Mouse (Mus musculus) adrenal gland, postnatal 14 days (tissue): ENCODE results near the gene Scrn3. TPM values are rescaled to one million over a fixed set of nuclear protein-coding genes. Genes with fewer than 3 reads are reported as not detected.

Experiments used
- DNase-seq: peaks from one replicate; pipeline ENCODE4 v3.0.0; 2021; ENCODE audit warnings: mixed read lengths
- long read RNA-seq, 2 experiments: library from polyadenylated mRNA; stranded (forward); transcript quantifications; one replicate each; pipeline ENCODE4 v2.0.0; 2021
- total RNA-seq: library from RNA; stranded (reverse); gene quantifications from 2 replicates; pipeline ENCODE4 v1.2.3, GENCODE M21; 2021

Scrn3 gene
- 17.6 and 20.3 TPM in 2 replicates for total RNA-seq
- long read RNA-seq, experiment 1, transcript Scrn3-201 (8 exons, 3,309 nt), result minor isoform, 9 of 31 reads
- long read RNA-seq, experiment 1, transcript Scrn3-202 (4 exons, 1,897 nt), result major isoform, 10 of 31 reads
- long read RNA-seq, experiment 1, partial matches to known transcripts, result 7 of 31 reads
- long read RNA-seq, experiment 1, other reads (novel, unspliced or antisense), result 5 of 31 reads
- long read RNA-seq, experiment 2, transcript Scrn3-202 (4 exons, 1,897 nt), result major isoform, 8 of 19 reads
- long read RNA-seq, experiment 2, transcript Scrn3-201 (8 exons, 3,309 nt), result minor isoform, 6 of 19 reads
- long read RNA-seq, experiment 2, partial matches to known transcripts, result 1 of 19 reads
- long read RNA-seq, experiment 2, other reads (novel, unspliced or antisense), result 3 of 19 reads

DNA sequence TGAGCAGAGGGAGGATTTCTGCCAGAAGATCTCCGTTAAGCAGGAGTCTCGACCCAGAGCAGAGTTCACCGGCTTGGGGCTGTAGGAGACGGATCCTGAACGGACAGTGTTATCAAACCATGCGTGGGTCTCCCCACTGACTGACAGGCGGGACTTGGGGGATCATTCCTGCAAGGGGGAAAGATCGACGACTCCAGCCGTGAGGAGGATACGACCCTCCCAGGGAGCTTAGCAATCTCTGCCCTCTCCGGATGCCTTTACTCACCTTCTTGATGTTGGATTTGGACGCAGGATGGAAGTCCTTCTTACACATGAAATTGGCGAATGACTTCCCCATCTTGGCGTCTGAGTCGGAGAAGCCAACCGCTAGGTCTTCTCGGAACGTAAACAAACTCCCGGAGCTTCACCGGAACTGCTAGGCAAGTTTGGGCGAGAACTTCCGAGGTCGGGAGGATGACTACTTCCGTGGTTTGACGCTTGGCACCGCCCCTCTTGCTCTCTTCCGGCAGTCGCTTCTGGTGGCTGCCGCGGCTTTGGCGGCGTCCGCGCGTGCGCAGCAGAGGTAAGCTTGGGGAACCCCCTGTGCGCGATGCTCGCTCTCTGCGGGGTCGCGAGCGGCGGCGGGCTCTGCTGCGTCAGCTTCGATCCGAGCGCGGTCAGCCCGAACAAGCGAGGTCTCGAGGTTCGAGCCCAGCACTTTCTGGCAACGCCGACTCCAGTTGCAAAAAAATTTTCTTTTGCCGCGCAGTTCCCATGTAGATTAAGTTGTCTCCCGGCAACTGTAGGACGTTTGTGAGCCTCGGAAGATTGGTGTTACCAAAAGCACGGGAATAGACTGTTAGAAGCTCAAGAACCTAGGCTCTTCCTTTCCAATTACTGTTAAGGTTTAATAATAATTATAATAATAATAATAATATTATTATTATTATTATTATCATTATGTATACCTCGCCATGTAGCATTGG, at the start of gene Scrn3, which contains the start of gene Cir1:
TSS of gene Scrn3 (plus strand) at position 450 of the 965 bp plus-strand sequence.
TSS of gene Cir1 (minus strand) at position 550 of the 965 bp plus-strand sequence.
- peak; percentile 97 for DNase-seq

GRCm38 (mm10) chr2:73263172-73263765, 49.1 kb upstream of the Scrn3 start:
- DNase-seq, result peak; percentile 33

- DNase-seq, result peak; percentile 23
Measured at GRCm38 (mm10) chr2:73263794-73264610, 48.4 kb upstream of the Scrn3 start.

DNA sequence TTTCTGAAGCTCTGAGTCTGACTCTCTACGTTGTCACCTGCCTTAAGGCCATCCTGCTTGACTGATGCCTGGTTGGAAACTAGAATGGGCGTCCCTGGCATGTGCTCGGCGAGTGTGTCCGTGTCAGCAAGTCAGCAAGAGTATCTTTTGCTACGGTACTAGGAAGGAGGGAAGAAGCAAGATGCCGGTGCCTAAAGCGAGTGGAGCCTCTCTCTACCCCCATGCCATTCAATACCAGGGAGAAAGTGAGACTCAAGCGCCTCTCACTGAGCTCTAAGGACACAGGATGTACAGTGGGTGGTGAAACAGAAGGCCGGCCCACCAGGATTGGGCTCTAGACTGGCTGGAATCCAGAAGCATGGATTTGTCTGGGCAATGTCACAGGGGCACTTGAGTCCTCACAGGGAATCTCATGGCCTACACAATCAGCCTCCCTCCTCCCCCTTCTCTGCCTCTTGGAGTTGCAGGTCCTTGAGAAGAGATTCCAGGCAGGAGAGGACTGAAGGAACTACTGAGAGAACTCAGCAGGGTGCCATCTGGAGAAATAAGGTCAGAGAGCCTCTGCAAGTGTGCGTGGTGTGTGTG, 47.7 kb upstream of the Scrn3 start:
- no peak for DNase-seq

DNA sequence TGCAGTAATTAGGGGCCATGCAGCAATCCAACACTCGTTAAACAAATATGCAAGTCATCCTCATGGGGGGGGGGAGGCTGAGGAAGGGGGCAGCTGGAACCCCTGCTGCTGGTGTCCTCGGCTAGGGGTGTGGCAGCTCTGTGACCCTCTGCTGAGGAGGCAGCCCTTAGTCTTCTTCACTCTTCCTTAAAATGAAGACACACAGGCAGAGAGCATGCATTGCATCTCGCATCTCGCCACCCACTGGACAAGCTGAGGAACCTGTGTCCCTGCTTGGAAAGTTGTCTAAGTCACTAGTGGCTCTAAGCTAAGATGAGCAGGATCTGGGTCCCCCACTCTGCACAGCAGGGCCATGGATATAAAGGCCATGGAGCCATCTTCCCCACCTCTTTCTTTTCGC, 46.4 kb upstream of the Scrn3 start:
- no peak for DNase-seq

- DNase-seq, result no peak
Measured at GRCm38 (mm10) chr2:73266623-73267022, 45.8 kb upstream of the Scrn3 start.

DNA sequence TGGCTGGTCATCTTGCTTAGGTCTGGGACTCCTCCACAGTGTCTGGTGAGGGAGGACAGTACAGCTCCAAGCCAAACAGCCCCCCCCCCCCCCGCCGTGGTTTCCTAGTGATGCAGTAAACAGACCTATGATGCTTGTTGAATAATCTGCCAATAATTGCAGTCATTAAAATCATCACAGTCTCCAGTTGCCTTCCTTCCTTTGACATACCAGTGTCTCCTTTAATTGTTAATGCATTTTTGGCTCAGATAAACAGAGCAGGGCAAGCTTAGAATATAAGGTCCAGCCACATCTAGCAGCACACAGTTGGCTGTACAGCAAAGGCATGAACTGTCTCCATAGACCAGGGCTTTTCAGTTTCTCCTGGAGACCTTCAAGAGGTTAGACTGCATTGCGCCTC, 45.2 kb upstream of the Scrn3 start:
- no peak for DNase-seq

GRCm38 (mm10) chr2:73267818-73268217, 44.6 kb upstream of the Scrn3 start:
- DNase-seq, result no peak

- DNase-seq, result no peak
Measured at GRCm38 (mm10) chr2:73268281-73268680, 44.1 kb upstream of the Scrn3 start.

DNA sequence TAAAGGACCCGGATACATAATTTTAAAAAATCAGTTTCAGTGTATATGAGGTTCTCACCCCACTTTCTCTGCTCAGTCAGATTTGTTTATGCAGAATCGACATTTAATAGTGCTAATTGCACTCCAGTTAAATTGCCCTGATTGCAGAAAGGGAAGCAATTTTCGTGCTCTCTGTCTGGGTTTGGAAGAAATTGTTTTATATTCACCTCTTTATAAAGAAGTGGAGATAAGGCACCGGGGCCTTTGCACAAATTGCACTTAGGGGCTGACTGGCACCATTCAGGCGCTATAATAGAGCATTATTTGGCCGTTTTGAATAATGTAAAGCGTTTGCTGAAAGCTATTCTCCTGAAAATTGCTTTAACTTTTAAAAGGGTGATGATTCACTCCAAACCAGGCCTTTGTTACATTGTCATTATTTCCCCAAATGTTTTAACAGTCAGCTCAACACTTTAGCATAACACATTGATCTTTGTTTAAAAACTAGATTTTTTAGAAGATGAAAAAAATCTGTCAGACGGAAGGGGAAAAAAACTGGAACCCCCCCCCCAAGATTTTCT, 43.5 kb upstream of the Scrn3 start:
- DNase-seq, result no peak

GRCm38 (mm10) chr2:73269666-73270065, 42.7 kb upstream of the Scrn3 start:
- no peak for DNase-seq

GRCm38 (mm10) chr2:73270071-73270592, 42.3 kb upstream of the Scrn3 start:
- no peak for DNase-seq

GRCm38 (mm10) chr2:73270593-73271458, 41.6 kb upstream of the Scrn3 start:
- peak; percentile 21 for DNase-seq

DNA sequence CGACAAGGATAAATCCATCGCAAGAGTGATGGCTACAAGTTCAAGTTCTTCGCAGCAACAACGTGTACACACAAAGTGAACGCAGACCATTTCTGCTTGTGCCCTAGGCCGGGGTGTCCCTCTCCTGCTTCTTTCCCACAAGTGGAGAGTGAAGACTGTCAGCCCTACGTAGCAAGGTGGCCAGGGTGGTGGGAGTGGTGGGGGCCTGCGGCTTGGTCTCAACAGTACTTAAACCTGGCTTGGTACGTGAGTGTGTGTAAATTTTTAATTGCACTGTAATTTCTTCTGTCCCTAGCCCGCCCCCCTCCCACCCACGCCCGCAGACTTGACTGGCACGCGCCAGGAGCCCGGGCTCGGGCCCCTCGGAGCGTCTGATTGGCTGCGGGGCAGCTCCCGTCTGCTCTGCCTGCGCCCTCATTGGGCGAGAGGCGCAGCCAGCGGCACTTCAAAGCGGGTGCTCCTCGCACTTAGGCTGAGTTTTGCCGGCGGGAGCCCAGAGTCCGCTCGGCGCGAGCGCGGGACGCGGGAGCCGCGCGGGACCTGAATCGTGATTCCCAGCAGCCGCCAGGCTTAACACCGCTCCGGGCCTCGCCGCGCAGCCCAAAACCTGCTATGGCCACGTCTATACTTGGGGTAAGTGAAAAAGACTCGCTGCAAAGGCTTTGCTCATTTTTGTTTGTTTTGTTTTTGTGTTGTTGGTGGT, 40.8 kb upstream of the Scrn3 start, which contains the start of gene Sp9:
TSS of gene Sp9 (plus strand) at position 467 of the 703 bp plus-strand sequence.
- DNase-seq, result peak; percentile 47

DNA sequence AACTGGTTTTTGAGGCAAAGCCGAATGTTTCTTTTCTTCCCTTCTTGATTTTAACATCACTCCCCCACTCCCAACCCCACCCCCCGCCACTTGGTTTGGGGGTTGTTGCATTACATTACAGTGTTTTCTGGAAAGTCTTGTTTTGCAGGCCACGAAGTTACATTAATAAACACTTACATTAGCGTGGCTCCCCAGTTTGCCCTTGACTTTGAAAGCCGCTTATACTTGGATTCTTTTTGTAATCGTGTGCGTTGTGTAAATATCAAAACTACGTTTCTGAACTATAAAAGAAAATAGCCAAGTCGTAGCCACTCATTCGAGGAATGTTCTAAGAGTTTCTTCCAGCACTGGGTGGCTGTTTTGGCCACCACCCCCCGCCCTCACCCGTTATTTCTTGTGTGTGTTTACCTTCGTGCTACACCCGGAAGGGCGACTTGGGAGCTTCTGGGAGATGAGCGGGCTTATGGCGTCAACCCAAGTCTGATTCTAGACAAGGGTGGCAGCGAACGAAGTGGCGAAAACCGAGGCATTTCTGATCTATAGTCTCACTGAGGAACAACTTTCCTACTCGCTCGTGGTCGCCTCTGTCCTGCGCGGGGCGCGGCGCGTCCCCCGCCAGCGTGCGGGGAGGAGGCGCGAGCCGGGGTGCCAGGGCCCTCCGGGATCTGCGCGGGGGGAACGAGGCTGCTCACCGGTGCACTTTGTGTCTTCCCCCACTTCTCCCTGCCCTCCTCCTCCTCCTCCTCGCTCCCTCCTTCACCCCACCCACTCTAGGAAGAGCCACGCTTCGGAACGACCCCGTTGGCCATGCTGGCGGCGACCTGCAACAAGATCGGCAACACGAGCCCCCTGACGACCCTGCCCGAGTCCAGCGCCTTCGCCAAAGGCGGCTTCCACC, 39.8 kb upstream of the Scrn3 start:
- no peak for DNase-seq

DNA sequence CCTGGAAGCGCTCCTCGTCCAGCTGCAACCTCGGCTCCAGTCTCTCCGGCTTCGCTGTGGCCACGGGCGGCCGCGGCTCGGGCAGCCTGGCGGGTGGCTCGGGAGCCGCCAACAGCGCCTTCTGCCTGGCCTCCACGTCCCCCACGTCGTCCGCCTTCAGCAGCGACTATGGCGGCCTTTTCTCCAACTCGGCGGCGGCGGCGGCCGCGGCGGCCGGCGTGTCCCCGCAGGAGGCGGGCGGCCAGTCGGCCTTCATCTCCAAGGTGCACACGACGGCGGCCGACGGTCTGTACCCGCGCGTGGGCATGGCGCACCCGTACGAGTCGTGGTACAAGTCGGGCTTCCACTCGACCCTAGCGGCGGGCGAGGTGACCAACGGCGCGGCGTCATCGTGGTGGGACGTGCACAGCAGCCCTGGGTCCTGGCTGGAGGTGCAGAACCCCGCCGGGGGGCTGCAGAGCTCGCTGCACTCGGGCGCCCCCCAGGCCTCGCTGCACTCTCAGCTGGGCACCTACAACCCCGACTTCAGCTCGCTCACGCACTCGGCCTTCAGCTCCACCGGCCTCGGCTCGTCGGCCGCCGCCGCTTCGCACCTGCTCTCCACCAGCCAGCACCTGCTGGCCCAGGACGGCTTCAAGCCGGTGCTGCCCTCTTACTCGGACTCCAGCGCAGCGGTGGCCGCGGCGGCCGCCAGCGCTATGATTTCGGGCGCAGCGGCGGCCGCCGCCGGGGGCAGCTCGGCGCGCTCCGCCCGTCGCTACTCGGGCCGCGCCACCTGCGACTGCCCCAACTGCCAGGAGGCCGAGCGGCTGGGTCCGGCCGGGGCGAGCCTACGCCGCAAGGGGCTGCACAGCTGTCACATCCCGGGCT, 38.9 kb upstream of the Scrn3 start:
- DNase-seq, result peak; percentile 24
